Mouse (Mus musculus): ENCODE results near the gene Shld2.

Gene Shld2

GRCm38 (mm10) chr14:34219786-34220198 lies 90.5 kb downstream of the Shld2 start:
- DNase-seq (ENCODE audit: low read depth) = no peak

GRCm38 (mm10) chr14:34219295-34219694 lies 91.0 kb downstream of the Shld2 start, which contains the start of gene Syt15:
TSS of gene Syt15 (plus strand) at chr14:34219595.
- DNase-seq (ENCODE audit: low read depth) = no peak

GRCm38 (mm10) chr14:34215451-34216127 lies 94.7 kb downstream of the Shld2 start:
- DNase-seq (ENCODE audit: low read depth) = no peak

GRCm38 (mm10) chr14:34209942-34210341 lies 100.4 kb downstream of the Shld2 start:
- no peak for DNase-seq (ENCODE audit: low read depth)

GRCm38 (mm10) chr14:34209080-34209479 lies 101.2 kb downstream of the Shld2 start:
- no peak for DNase-seq (ENCODE audit: low read depth)

GRCm38 (mm10) chr14:34208651-34209050 lies 101.6 kb downstream of the Shld2 start:
- no peak for DNase-seq (ENCODE audit: low read depth)

GRCm38 (mm10) chr14:34207996-34208395 lies 102.3 kb downstream of the Shld2 start:
- no peak for DNase-seq (ENCODE audit: low read depth)

GRCm38 (mm10) chr14:34201231-34202035 lies 108.9 kb downstream of the Shld2 start, which contains the start of gene Gprin2:
TSS of gene Gprin2 (minus strand) at chr14:34201653.
- no peak for DNase-seq (ENCODE audit: low read depth)

GRCm38 (mm10) chr14:34200738-34201230 lies 109.5 kb downstream of the Shld2 start:
- no peak for DNase-seq (ENCODE audit: low read depth)

GRCm38 (mm10) chr14:34196706-34197105 lies 113.6 kb downstream of the Shld2 start:
- no peak for DNase-seq (ENCODE audit: low read depth)

GRCm38 (mm10) chr14:34195466-34195865 lies 114.8 kb downstream of the Shld2 start:
- no peak for DNase-seq (ENCODE audit: low read depth)

GRCm38 (mm10) chr14:34193879-34194278 lies 116.4 kb downstream of the Shld2 start:
- no peak for DNase-seq (ENCODE audit: low read depth)

- no peak for DNase-seq (ENCODE audit: low read depth)
These were observed 119.9 kb downstream of the Shld2 start for GRCm38 (mm10) chr14:34190361-34190760.

- peak; percentile 11 for DNase-seq (ENCODE audit: low read depth)
These were observed 121.7 kb downstream of the Shld2 start for GRCm38 (mm10) chr14:34188629-34189028.

Data from fibroblast of lung, adult 2 months (primary cell).